Mouse (Mus musculus) ES-Bruce4 (cell line): ENCODE measurements around the gene Galnt18. TPM values are rescaled to one million over a fixed set of nuclear protein-coding genes. Genes with fewer than 3 reads are reported as not detected.

Experiments used
- H3K27ac ChIP-seq: 2 replicates; pipeline ENCODE4 v1.5.1; 2012; ENCODE audit warnings: low read length, inconsistent platforms; ENCODE audit not compliant: insufficient read depth
- H3K27me3 ChIP-seq: 2 replicates; pipeline ENCODE4 v1.6.1; 2012; ENCODE audit warnings: mild to moderate bottlenecking, low read length, inconsistent platforms; ENCODE audit not compliant: control insufficient read depth, poor library complexity, insufficient read depth, severe bottlenecking
- H3K36me3 ChIP-seq: 2 replicates; pipeline ENCODE4 v1.6.1; 2012; ENCODE audit warnings: inconsistent platforms, mild to moderate bottlenecking, low read length, moderate library complexity; ENCODE audit not compliant: control insufficient read depth, poor library complexity, insufficient read depth, severe bottlenecking
- H3K4me1 ChIP-seq: one replicate; pipeline ENCODE4 v1.8.1; 2011; ENCODE audit warnings: low read length; ENCODE audit not compliant: control insufficient read depth, insufficient read depth
- H3K4me3 ChIP-seq: 2 replicates; pipeline ENCODE4 v1.5.1; 2011; ENCODE audit warnings: low read depth, mild to moderate bottlenecking, low read length
- H3K9ac ChIP-seq: 2 replicates; pipeline ENCODE4 v1.6.1; 2012; ENCODE audit warnings: low read depth, mild to moderate bottlenecking, inconsistent platforms; ENCODE audit not compliant: poor library complexity, severe bottlenecking
- H3K9me3 ChIP-seq: replicated peaks from 2 replicates; pipeline ENCODE4 v1.6.1; 2012; ENCODE audit warnings: mild to moderate bottlenecking, low read length, inconsistent platforms; ENCODE audit not compliant: control insufficient read depth, poor library complexity, insufficient read depth, severe bottlenecking
- CTCF ChIP-seq: IDR thresholded peaks from one replicate; pipeline ENCODE4 v1.8.1; 2011; ENCODE audit warnings: low read depth, low read length
- EP300 ChIP-seq: IDR thresholded peaks from 2 replicates; pipeline ENCODE4 v1.6.1; 2011; ENCODE audit warnings: low read depth, low read length; ENCODE audit not compliant: insufficient read depth
- POLR2A ChIP-seq: IDR thresholded peaks from one replicate; pipeline ENCODE4 v1.8.1; 2011; ENCODE audit warnings: low read length; ENCODE audit not compliant: insufficient read depth
- polyA plus RNA-seq: library from polyadenylated mRNA; stranded (reverse); fragments of >200 nt; gene quantifications from 2 replicates; pipeline ENCODE4 v1.2.4, GENCODE M21; 2011; ENCODE audit warnings: low read depth; ENCODE audit not compliant: missing spikeins, insufficient read depth, insufficient read length

The Galnt18 gene
- polyA plus RNA-seq, 1 experiment, result 2.6 TPM

DNA sequence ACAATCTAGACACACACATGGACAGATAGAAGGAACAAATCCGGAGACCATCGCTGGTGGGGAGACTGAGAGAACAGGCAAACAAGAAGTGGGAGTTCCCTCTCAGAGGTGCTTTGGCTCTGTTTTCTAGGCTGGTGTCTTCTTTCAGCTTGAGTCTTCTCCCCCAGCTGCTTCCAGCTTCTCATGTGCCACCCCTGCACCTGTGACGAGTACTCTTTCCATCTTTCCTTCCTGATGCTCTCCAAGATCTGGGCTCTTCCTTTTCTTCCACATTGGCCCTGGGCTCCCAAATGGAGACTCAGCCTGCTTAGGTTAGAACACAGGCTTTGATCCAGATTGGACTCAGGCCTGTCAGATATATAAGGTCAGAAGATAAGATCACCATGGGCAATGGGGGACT lies 12.4 kb upstream of the Galnt18 start:
- TF ChIP-seq POLR2A, result no peak
- H3K27me3 ChIP-seq, result no peaks in the 10 kb centered on the region
- no peaks in the 10 kb centered on the region for H3K4me1 ChIP-seq
- H3K9ac ChIP-seq, result no peak overlapping the region
- no peak overlapping the region for H3K4me3 ChIP-seq
- H3K9me3 ChIP-seq, result no peaks in the 10 kb centered on the region
- H3K36me3 ChIP-seq, result no peaks in the 10 kb centered on the region
- H3K27ac ChIP-seq, result no peak overlapping the region

DNA sequence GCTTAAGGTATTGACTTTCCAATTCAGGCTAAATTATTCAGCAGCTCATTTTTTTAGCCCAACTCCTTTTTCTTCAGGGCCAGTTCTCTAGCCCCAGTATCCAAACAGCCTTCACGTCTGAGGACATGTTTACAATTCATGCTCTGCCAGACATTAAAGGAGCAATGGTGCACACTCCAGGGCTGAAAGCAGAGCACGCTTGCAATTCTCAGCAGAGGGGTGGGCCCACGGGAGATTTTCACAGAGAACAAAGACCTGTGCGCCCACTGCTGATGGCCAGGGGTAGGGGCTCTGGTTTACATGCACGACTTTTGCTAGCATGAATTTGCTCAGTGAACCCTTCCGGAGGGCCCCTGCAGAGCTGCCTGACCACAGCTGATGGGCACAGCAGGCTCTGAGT lies 11.6 kb upstream of the Galnt18 start:
- Histone ChIP-seq H3K27ac (no peak overlapping the region), H3K36me3 (no peaks in the 10 kb centered on the region), H3K27me3 (no peaks in the 10 kb centered on the region), H3K9ac (no peak overlapping the region), H3K9me3 (no peaks in the 10 kb centered on the region), H3K4me1 (no peaks in the 10 kb centered on the region), H3K4me3 (no peak overlapping the region)
- no peak for TF ChIP-seq POLR2A
- no peak for TF ChIP-seq EP300
- TF ChIP-seq CTCF, result no peak

DNA sequence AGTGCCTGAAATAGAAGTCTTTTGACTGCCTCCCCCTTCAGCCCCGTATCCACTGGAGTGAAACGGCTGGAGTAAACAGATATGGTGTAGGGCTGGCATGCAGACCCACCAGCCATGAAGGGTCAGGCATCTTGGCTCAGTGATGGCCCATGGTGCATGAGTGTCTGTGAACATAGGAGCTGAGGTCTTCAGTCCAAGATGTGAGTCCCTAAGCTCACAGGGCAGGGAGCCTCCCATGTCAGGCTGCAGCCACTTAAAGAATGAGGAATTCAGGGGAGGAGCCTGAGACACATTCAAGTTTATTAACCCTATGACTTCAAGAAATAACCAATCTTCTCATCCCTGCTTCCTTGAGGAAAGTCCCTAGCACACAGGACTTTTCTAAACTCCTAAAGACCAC lies 8.1 kb upstream of the Galnt18 start:
- Histone ChIP-seq H3K9me3 (no peaks in the 10 kb centered on the region), H3K36me3 (no peaks in the 10 kb centered on the region), H3K27me3 (no peaks in the 10 kb centered on the region), H3K27ac (no peak overlapping the region), H3K9ac (no peak overlapping the region), H3K4me1 (no peaks in the 10 kb centered on the region), H3K4me3 (no peak overlapping the region)
- TF ChIP-seq EP300 (no peak), CTCF (no peak), POLR2A (no peak)

DNA sequence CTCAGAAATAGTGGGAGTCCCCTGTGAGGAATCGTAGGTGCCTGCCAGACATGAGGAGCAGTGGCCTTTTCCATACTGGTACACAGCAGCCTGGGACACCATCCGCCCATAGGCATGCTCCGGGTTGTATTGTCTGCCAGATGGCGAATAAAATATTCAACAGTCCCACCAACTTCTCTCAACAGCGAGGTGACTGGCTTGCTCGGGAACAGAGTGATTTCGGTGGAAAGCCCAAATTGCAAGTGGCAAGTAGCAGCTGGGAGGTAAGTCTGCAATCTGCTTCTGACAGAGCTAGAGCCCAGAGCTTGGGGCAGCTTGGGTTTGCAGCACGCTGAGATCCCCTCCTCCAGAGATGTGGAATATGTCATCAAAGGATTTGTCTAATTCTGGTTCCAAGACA lies 5.7 kb upstream of the Galnt18 start:
- Histone ChIP-seq H3K4me3 (no peak overlapping the region), H3K36me3 (no peaks in the 10 kb centered on the region), H3K27me3 (no peaks in the 10 kb centered on the region), H3K27ac (no peak overlapping the region), H3K9ac (no peak overlapping the region), H3K4me1 (no peaks in the 10 kb centered on the region), H3K9me3 (no peaks in the 10 kb centered on the region)
- TF ChIP-seq EP300 (no peak), POLR2A (no peak), CTCF (no peak)

- TF ChIP-seq CTCF (peak; percentile 75), POLR2A (no peak), EP300 (no peak)
- no peaks in the 10 kb centered on the region for H3K9me3 ChIP-seq
- H3K4me3 ChIP-seq, result no peak overlapping the region
- H3K27ac ChIP-seq, result no peak overlapping the region
- no peaks in the 10 kb centered on the region for H3K36me3 ChIP-seq
- H3K27me3 ChIP-seq, result no peaks in the 10 kb centered on the region
- no peak overlapping the region for H3K9ac ChIP-seq
- no peaks in the 10 kb centered on the region for H3K4me1 ChIP-seq
Measured at GRCm38 (mm10) chr7:111782126-111782525, 2.3 kb upstream of the Galnt18 start.

DNA sequence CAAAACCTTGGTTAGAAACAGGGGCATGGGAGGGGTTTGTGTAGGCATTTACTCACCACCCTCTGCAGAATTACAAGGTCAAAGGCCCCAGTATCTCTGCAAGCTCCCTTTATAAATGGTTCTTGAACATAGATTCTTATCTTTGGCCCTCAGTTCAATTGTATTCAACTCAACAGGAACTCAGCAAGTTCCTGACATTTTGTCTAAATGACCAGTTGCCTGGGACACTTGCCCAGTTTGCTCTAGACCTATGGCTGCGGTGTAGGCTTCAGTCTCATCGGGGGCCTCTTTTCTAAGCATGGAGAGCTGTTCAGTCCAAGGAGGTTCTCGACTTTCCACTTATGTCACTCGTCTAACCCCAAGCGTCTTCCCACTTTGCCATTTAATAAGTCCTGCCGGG lies 1.5 kb upstream of the Galnt18 start:
- no peaks in the 10 kb centered on the region for H3K27me3 ChIP-seq
- no peaks in the 10 kb centered on the region for H3K9me3 ChIP-seq
- no peak overlapping the region for H3K4me3 ChIP-seq
- no peaks in the 10 kb centered on the region for H3K36me3 ChIP-seq
- no peak overlapping the region for H3K9ac ChIP-seq
- no peak overlapping the region for H3K27ac ChIP-seq
- no peak for TF ChIP-seq EP300
- no peak for TF ChIP-seq POLR2A
- no peak for TF ChIP-seq CTCF
- no peaks in the 10 kb centered on the region for H3K4me1 ChIP-seq
